In genomic region chr7:49199366-49199765, GRCm38 (mm10) we compare ENCODE assay signal across 12 mouse cellular contexts.
DNase-seq lines count a peak whose midpoint lies in the region; ATAC-seq lines count a peak whose summit lies in the region.
"Had no signal": no experiment of that assay in that cellular context is flagged by ENCODE, and none has a peak within 500 bp of the region (broad histone marks: within the 10 kb centered on the region; RNA-seq: fewer than 3 reads in every experiment).

No protein-coding gene starts in this region.

- intact Hi-C loops in left cerebral cortex, postnatal 10 days (cut with DNase I): no loop called here

- H3K9me3 ChIP-seq in hindbrain, embryonic 16.5 days (ENCODE audit: control insufficient read depth, low read length): no peaks in the 10 kb centered on the region
- no peaks in the 10 kb centered on the region for H3K9me3 ChIP-seq in midbrain, embryonic 12.5 days
- H3K9me3 ChIP-seq: embryonic facial prominence, embryonic 12.5 days; lung, embryonic 15.5 days had no signal

- H3K4me3 ChIP-seq in hindbrain, embryonic 16.5 days (ENCODE audit: low read length): no peak overlapping the region
- H3K4me3 ChIP-seq in midbrain, embryonic 12.5 days: no peak overlapping the region
- H3K4me3 ChIP-seq: embryonic facial prominence, embryonic 12.5 days; lung, embryonic 15.5 days; myocyte had no signal

- H3K9ac ChIP-seq in hindbrain, embryonic 16.5 days (ENCODE audit: low read depth, low read length): no peak overlapping the region
- no peak overlapping the region for H3K9ac ChIP-seq in midbrain, embryonic 12.5 days (replicated peaks)
- H3K9ac ChIP-seq: embryonic facial prominence, embryonic 12.5 days; lung, embryonic 15.5 days had no signal

- H3K27me3 ChIP-seq in hindbrain, embryonic 16.5 days (replicated peaks; ENCODE audit: control insufficient read depth, insufficient read depth, low read length): no peaks in the 10 kb centered on the region
- no peaks in the 10 kb centered on the region for H3K27me3 ChIP-seq in midbrain, embryonic 12.5 days
- H3K27me3 ChIP-seq: embryonic facial prominence, embryonic 12.5 days; lung, embryonic 15.5 days had no signal

- 17% methylated on average over 6 of the region's 6 CpGs for WGBS in hindbrain, embryonic 16.5 days
- WGBS in midbrain, embryonic 12.5 days: 52% methylated on average over 6 of the region's 6 CpGs

- peaks cover 23% of the 10 kb centered on the region for H3K4me1 ChIP-seq in hindbrain, embryonic 16.5 days (ENCODE audit: control insufficient read depth, insufficient read depth, low read depth, low read length)
- peaks cover 7% of the 10 kb centered on the region for H3K4me1 ChIP-seq in midbrain, embryonic 12.5 days

- ATAC-seq in hindbrain, embryonic 16.5 days: peak; percentile 55
- peak; percentile 60; the same call in 1 of the 2 replicates for ATAC-seq in midbrain, embryonic 12.5 days (ENCODE audit: low FRiP score, low read depth)

- no peak overlapping the region for H3K4me2 ChIP-seq in hindbrain, embryonic 16.5 days (ENCODE audit: low read length)
- no peak overlapping the region for H3K4me2 ChIP-seq in midbrain, embryonic 12.5 days (replicated peaks)
- H3K4me2 ChIP-seq: embryonic facial prominence, embryonic 12.5 days; lung, embryonic 15.5 days had no signal

- H3K36me3 ChIP-seq in hindbrain, embryonic 16.5 days (ENCODE audit: control insufficient read depth, insufficient read depth, low read length): no peaks in the 10 kb centered on the region
- H3K36me3 ChIP-seq in midbrain, embryonic 12.5 days: no peaks in the 10 kb centered on the region
- H3K36me3 ChIP-seq: embryonic facial prominence, embryonic 12.5 days; lung, embryonic 15.5 days had no signal

- H3K27ac ChIP-seq in hindbrain, embryonic 16.5 days (ENCODE audit: low read depth, low read length): no peak overlapping the region
- H3K27ac ChIP-seq in midbrain, embryonic 12.5 days (replicated peaks): 0 out of 2 replicates have a peak overlapping the region, but pooled peaks have one; percentile 20
- H3K27ac ChIP-seq: embryonic facial prominence, embryonic 12.5 days; lung, embryonic 15.5 days had no signal

- peak; percentile 70 to 80 for DNase-seq in left cerebral cortex, postnatal 10 days (ENCODE audit: extremely low spot score in 1 of 2, low spot score in 2 of 2)
- no peak for DNase-seq in left cerebral cortex, adult 11 months (ENCODE audit: low spot score)
- DNase-seq in right cerebral cortex, postnatal 4 days: peak; percentile 66
- no peak for DNase-seq in kidney, adult 9 months
- no peak for DNase-seq in Muller cell, postnatal 12 days (ENCODE audit: inconsistent ontology term)
- no peak for DNase-seq in thymus, postnatal 14 days
- DNase-seq: gastrocnemius, postnatal 10 days had no signal

Comparison
In these comparisons a context has a peak if more than half of its experiments do, and no peak if none do; other contexts are left out.
1. DNase-seq: peak in left cerebral cortex, postnatal 10 days (2 of 2) and right cerebral cortex, postnatal 4 days (single experiment); none in left cerebral cortex, adult 11 months (single experiment), kidney, adult 9 months (single experiment), Muller cell, postnatal 12 days (single experiment) and thymus, postnatal 14 days (single experiment).